Mouse (Mus musculus) heart, embryonic 13.5 days (tissue): ENCODE measurements around the gene Axin2. TPM values are rescaled to one million over a fixed set of nuclear protein-coding genes. Genes with fewer than 3 reads are reported as not detected.
A peak's percentile ranks its signal among the peaks of the same experiment; 100 is the strongest.

ENCODE experiments used
- ATAC-seq: fragments of 200-750 bp; cut with Nextera tagmentation; 2 replicates; pipeline ENCODE4 v1.8.0; 2017; ENCODE audit warnings: moderate TSS enrichment; ENCODE audit not compliant: insufficient number of reproducible peaks, low FRiP score, low TSS enrichment; ENCODE audit errors: extremely low read depth
- H3K27ac ChIP-seq: fragments of 300-500 bp; sonication (generic); replicated peaks from 2 replicates; pipeline ENCODE4 v1.5.1; 2015; ENCODE audit warnings: moderate library complexity, mild to moderate bottlenecking, inconsistent platforms
- H3K27me3 ChIP-seq: fragments of 300-500 bp; sonication (generic); replicated peaks from 2 replicates; pipeline ENCODE4 v1.6.1; 2015; ENCODE audit warnings: mild to moderate bottlenecking, inconsistent platforms
- H3K36me3 ChIP-seq: fragments of 300-500 bp; sonication (generic); 2 replicates; pipeline ENCODE4 v1.6.1; 2015; ENCODE audit warnings: mild to moderate bottlenecking, inconsistent platforms
- H3K4me1 ChIP-seq: fragments of 300-500 bp; sonication (generic); 2 replicates; pipeline ENCODE4 v1.6.1; 2015; ENCODE audit warnings: inconsistent platforms
- H3K4me2 ChIP-seq: fragments of 300-500 bp; sonication (generic); 2 replicates; pipeline ENCODE4 v1.6.1; 2015; ENCODE audit warnings: inconsistent platforms, mild to moderate bottlenecking, moderate library complexity
- H3K4me3 ChIP-seq: fragments of 300-500 bp; sonication (generic); 2 replicates; pipeline ENCODE4 v1.5.1; 2015; ENCODE audit warnings: moderate library complexity, mild to moderate bottlenecking, inconsistent platforms
- H3K9ac ChIP-seq: fragments of 300-500 bp; sonication (generic); 2 replicates; pipeline ENCODE4 v1.6.1; 2015; ENCODE audit warnings: inconsistent platforms, mild to moderate bottlenecking, moderate library complexity
- H3K9me3 ChIP-seq: fragments of 300-500 bp; sonication (generic); 2 replicates; pipeline ENCODE4 v1.6.1; 2016; ENCODE audit warnings: inconsistent platforms
- WGBS: fragments of 180-500 bp; shearing (Covaris S2); methylation state at CpG from one replicate; pipeline ENCODE4 v1.1.7; 2015; ENCODE audit warnings: mixed read lengths; 5-methylcytosine and 5-hydroxymethylcytosine counted together
- polyA plus RNA-seq: library from polyadenylated mRNA; unstranded; fragments of >200 nt; fragmentation: Nextera tagmentation; extraction: Ambion mirVana; gene quantifications from 2 replicates; pipeline ENCODE4 v1.2.1, GENCODE M21; 2015

Gene Axin2
- polyA plus RNA-seq, 1 experiment from 2014 or later: 2.0 TPM

GRCm38 (mm10) chr11:108952343-108952742 is 32.2 kb downstream of the Axin2 start:
- Histone ChIP-seq H3K9ac (no peak overlapping the region), H3K27me3 (no peaks in the 10 kb centered on the region), H3K36me3 (peaks cover 28% of the 10 kb centered on the region), H3K4me2 (no peak overlapping the region), H3K27ac (no peak overlapping the region), H3K4me3 (no peak overlapping the region), H3K9me3 (no peaks in the 10 kb centered on the region), H3K4me1 (peaks cover 15% of the 10 kb centered on the region)
- WGBS: 35% methylated on average over 5 of the region's 5 CpGs
- ATAC-seq: no peak

- Histone ChIP-seq H3K27ac (no peak overlapping the region), H3K4me2 (no peak overlapping the region), H3K27me3 (no peaks in the 10 kb centered on the region), H3K4me3 (no peak overlapping the region), H3K4me1 (peaks cover 6% of the 10 kb centered on the region), H3K9ac (no peak overlapping the region), H3K36me3 (peaks cover 2% of the 10 kb centered on the region; the same call in 1 of the 2 replicates), H3K9me3 (no peaks in the 10 kb centered on the region)
- ATAC-seq: no peak
- WGBS: 81% methylated on average over 4 of the region's 4 CpGs
Observed at GRCm38 (mm10) chr11:108955943-108956342, 35.8 kb downstream of the Axin2 start.

GRCm38 (mm10) chr11:108958349-108958748 is 38.2 kb downstream of the Axin2 start:
- Histone ChIP-seq H3K4me1 (0 out of 2 replicates have a peak, but pooled peaks cover 8% of the 10 kb centered on the region), H3K4me3 (no peak overlapping the region), H3K9me3 (no peaks in the 10 kb centered on the region), H3K27ac (no peak overlapping the region), H3K36me3 (peaks cover 2% of the 10 kb centered on the region; the same call in 1 of the 2 replicates), H3K9ac (no peak overlapping the region), H3K27me3 (no peaks in the 10 kb centered on the region), H3K4me2 (no peak overlapping the region)
- 55% methylated on average over 5 of the region's 5 CpGs for WGBS
- no peak for ATAC-seq

- Histone ChIP-seq H3K36me3 (peaks cover 2% of the 10 kb centered on the region; the same call in 1 of the 2 replicates), H3K4me3 (no peak overlapping the region), H3K27me3 (no peaks in the 10 kb centered on the region), H3K4me1 (0 out of 2 replicates have a peak, but pooled peaks cover 8% of the 10 kb centered on the region), H3K9ac (no peak overlapping the region), H3K9me3 (no peaks in the 10 kb centered on the region), H3K27ac (no peak overlapping the region), H3K4me2 (no peak overlapping the region)
- ATAC-seq: no peak
- 64% methylated on average over 5 of the region's 5 CpGs for WGBS
Observed at GRCm38 (mm10) chr11:108959196-108959595, 39.0 kb downstream of the Axin2 start.

- H3K27me3 ChIP-seq: no peaks in the 10 kb centered on the region
- peak overlapping the region; percentile 18; the same call in 1 of the 2 replicates for H3K4me3 ChIP-seq
- peak overlapping the region; percentile 54 for H3K4me2 ChIP-seq
- peaks cover 19% of the 10 kb centered on the region for H3K4me1 ChIP-seq
- H3K36me3 ChIP-seq: no peaks in the 10 kb centered on the region
- peak overlapping the region; percentile 62; the same call in 1 of the 2 replicates for H3K9ac ChIP-seq
- no peak for ATAC-seq
- no peaks in the 10 kb centered on the region for H3K9me3 ChIP-seq
- no peak overlapping the region for H3K27ac ChIP-seq
- 17% methylated on average over 11 of the region's 11 CpGs for WGBS
Observed at GRCm38 (mm10) chr11:108961651-108962065, 41.5 kb downstream of the Axin2 start.

GRCm38 (mm10) chr11:108963476-108964232 is 43.5 kb downstream of the Axin2 start:
- Histone ChIP-seq H3K27ac (no peak overlapping the region), H3K4me2 (no peak overlapping the region), H3K4me3 (no peak overlapping the region), H3K36me3 (no peaks in the 10 kb centered on the region), H3K4me1 (peaks cover 19% of the 10 kb centered on the region), H3K27me3 (no peaks in the 10 kb centered on the region), H3K9ac (no peak overlapping the region), H3K9me3 (no peaks in the 10 kb centered on the region)
- 74% methylated on average over 15 of the region's 15 CpGs for WGBS
- ATAC-seq: no peak

- Histone ChIP-seq H3K27me3 (no peaks in the 10 kb centered on the region), H3K27ac (peak overlapping the region; percentile 21; the same call in 1 of the 2 replicates), H3K4me2 (no peak overlapping the region), H3K36me3 (no peaks in the 10 kb centered on the region), H3K9me3 (no peaks in the 10 kb centered on the region), H3K4me3 (no peak overlapping the region), H3K9ac (no peak overlapping the region), H3K4me1 (peaks cover 19% of the 10 kb centered on the region)
- WGBS: 42% methylated on average over 6 of the region's 6 CpGs
- no peak for ATAC-seq
Observed at GRCm38 (mm10) chr11:108965740-108966139, 45.6 kb downstream of the Axin2 start.

- Histone ChIP-seq H3K27ac (peak overlapping the region; percentile 33), H3K9me3 (no peaks in the 10 kb centered on the region), H3K27me3 (peaks cover 26% of the 10 kb centered on the region), H3K4me2 (no peak overlapping the region), H3K4me1 (peaks cover 5% of the 10 kb centered on the region), H3K4me3 (no peak overlapping the region), H3K36me3 (no peaks in the 10 kb centered on the region), H3K9ac (no peak overlapping the region)
- WGBS: 49% methylated on average over 4 of the region's 4 CpGs
- no peak for ATAC-seq
Observed at GRCm38 (mm10) chr11:108973459-108973858, 53.3 kb downstream of the Axin2 start.

GRCm38 (mm10) chr11:108973866-108974265 is 53.7 kb downstream of the Axin2 start:
- 41% methylated on average over 5 of the region's 5 CpGs for WGBS
- Histone ChIP-seq H3K27me3 (peaks cover 26% of the 10 kb centered on the region), H3K27ac (peak overlapping the region; percentile 33; the same call in 1 of the 2 replicates), H3K36me3 (no peaks in the 10 kb centered on the region), H3K9ac (no peak overlapping the region), H3K4me3 (no peak overlapping the region), H3K4me2 (no peak overlapping the region), H3K9me3 (no peaks in the 10 kb centered on the region), H3K4me1 (peaks cover 5% of the 10 kb centered on the region)
- no peak for ATAC-seq

GRCm38 (mm10) chr11:108975583-108975982 is 55.4 kb downstream of the Axin2 start:
- H3K9ac ChIP-seq: no peak overlapping the region
- peaks cover 12% of the 10 kb centered on the region for H3K4me1 ChIP-seq
- H3K27me3 ChIP-seq: peaks cover 26% of the 10 kb centered on the region
- H3K9me3 ChIP-seq: 0 out of 2 replicates have a peak, but pooled peaks cover 3% of the 10 kb centered on the region
- no peaks in the 10 kb centered on the region for H3K36me3 ChIP-seq
- 34% methylated on average over 11 of the region's 11 CpGs for WGBS
- no peak overlapping the region for H3K27ac ChIP-seq
- ATAC-seq: no peak
- H3K4me2 ChIP-seq: no peak overlapping the region
- H3K4me3 ChIP-seq: no peak overlapping the region

- H3K36me3 ChIP-seq: no peaks in the 10 kb centered on the region
- H3K9me3 ChIP-seq: 0 out of 2 replicates have a peak, but pooled peaks cover 3% of the 10 kb centered on the region
- no peak; the same call in 1 of the 2 replicates for ATAC-seq
- WGBS: 50% methylated on average over 12 of the region's 12 CpGs
- no peak overlapping the region for H3K4me3 ChIP-seq
- H3K9ac ChIP-seq: 0 out of 2 replicates have a peak overlapping the region, but pooled peaks have one; percentile 14
- H3K4me2 ChIP-seq: no peak overlapping the region
- peaks cover 19% of the 10 kb centered on the region for H3K27me3 ChIP-seq
- peaks cover 22% of the 10 kb centered on the region for H3K4me1 ChIP-seq
- peak overlapping the region; percentile 42 for H3K27ac ChIP-seq
Observed at GRCm38 (mm10) chr11:108980530-108980929, 60.4 kb downstream of the Axin2 start.
